Mouse (Mus musculus) myocyte (in vitro differentiated cells): ENCODE results near the gene Spc24.

Experiments used
- POLR2A ChIP-seq: IDR thresholded peaks from one replicate; pipeline ENCODE4 v1.6.1; 2011; ENCODE audit warnings: low read depth, mild to moderate bottlenecking, control low read depth, moderate library complexity; ENCODE audit not compliant: insufficient read length
- TCF3 ChIP-seq: IDR thresholded peaks from one replicate; pipeline ENCODE4 v1.6.1; 2011; ENCODE audit warnings: low read depth, control low read depth; ENCODE audit not compliant: insufficient read length

GRCm38 (mm10) chr9:21796919-21797318 lies 36.8 kb upstream of the Spc24 start:
- no peak for TF ChIP-seq POLR2A
- no peak for TF ChIP-seq TCF3
